Comparison of ENCODE assay signal across 30 mouse cellular contexts in genomic region chr11:69375646-69376045, GRCm38 (mm10). TPM values are rescaled to one million over a fixed set of nuclear protein-coding genes. Genes with fewer than 3 reads are reported as not detected.
"Had no signal": no experiment of that assay in that cellular context is flagged by ENCODE, and none has a peak within 500 bp of the region (broad histone marks: within the 10 kb centered on the region; RNA-seq: fewer than 3 reads in every experiment).

No protein-coding gene starts in this region.

- H3K9me3 ChIP-seq: limb, embryonic 10.5 days; limb, embryonic 13.5 days; limb, embryonic 15.5 days; liver, embryonic 12.5 days; liver, embryonic 13.5 days; liver, embryonic 15.5 days; lung, embryonic 15.5 days; megakaryocyte, embryonic 14.5 days; midbrain, embryonic 10.5 days; midbrain, embryonic 12.5 days; midbrain, embryonic 13.5 days; midbrain, embryonic 15.5 days had no signal

- ATAC-seq: liver, embryonic 12.5 days; liver, postnatal 0 days; lung, postnatal 0 days; midbrain, embryonic 13.5 days; midbrain, embryonic 15.5 days; midbrain, embryonic 16.5 days had no signal

- H3K27me3 ChIP-seq: limb, embryonic 12.5 days; limb, embryonic 13.5 days; limb, embryonic 15.5 days; lung, embryonic 15.5 days; midbrain, embryonic 12.5 days; midbrain, embryonic 13.5 days; midbrain, embryonic 15.5 days had no signal

- H3K4me3 ChIP-seq: limb, embryonic 10.5 days; limb, embryonic 12.5 days; limb, embryonic 13.5 days; limb, embryonic 15.5 days; liver, embryonic 12.5 days; liver, embryonic 13.5 days; liver, embryonic 15.5 days; lung, embryonic 15.5 days; midbrain, embryonic 10.5 days; midbrain, embryonic 12.5 days; midbrain, embryonic 13.5 days; midbrain, embryonic 15.5 days; myocyte had no signal

- H3K36me3 ChIP-seq: liver, embryonic 12.5 days; liver, embryonic 13.5 days; midbrain, embryonic 15.5 days had no signal

- DNase-seq: left cerebral cortex, postnatal 4 days; liver; liver, embryonic 13.5 days; liver, postnatal 0 days; lung, adult 18-20 months; lung, adult 2 months; lung, embryonic 14.5 days; lung, postnatal 10 days; lung, postnatal 14 days; lung, postnatal 36 days; lung, postnatal 4 days; midbrain, embryonic 14.5 days had no signal

- H3K27ac ChIP-seq: limb, embryonic 10.5 days; limb, embryonic 12.5 days; limb, embryonic 13.5 days; limb, embryonic 15.5 days; liver, embryonic 12.5 days; liver, embryonic 13.5 days; liver, embryonic 14.5 days; liver, embryonic 15.5 days; lung, embryonic 15.5 days; macrophage; midbrain, embryonic 10.5 days; midbrain, embryonic 12.5 days; midbrain, embryonic 13.5 days; midbrain, embryonic 15.5 days had no signal

RNA-seq across cellular contexts. Expression of gene Tmem88, which starts 22.4 kb away (rescaled TPM):
- total RNA-seq: megakaryocyte-erythroid progenitor cell, adult 5-6 weeks had no signal
